Mouse (Mus musculus) left cerebral cortex, postnatal 14 days (tissue): ENCODE data around the gene Ccdc28b. TPM values are rescaled to one million over a fixed set of nuclear protein-coding genes. Genes with fewer than 3 reads are reported as not detected.

Experiments used
- DNase-seq, 2 experiments: peaks; one replicate each; pipeline ENCODE4 v3.0.0; 2021 to 2022; ENCODE audit warnings: low spot score in 2 of 2, mixed read lengths in 1 of 2
- intact Hi-C: fragments of 180-260 bp; cut with DNase I; formaldehyde crosslinking; loops from one replicate; pipeline ENCODE4 v1.15.1; 2025
- total RNA-seq, 2 experiments: library from RNA; stranded (reverse); gene quantifications; 2 replicates each; pipeline ENCODE4 v1.2.3; 2021

Ccdc28b gene
- total RNA-seq, 2 experiments from 2014 or later: 103 to 110 TPM

GRCm38 (mm10) chr4:129600233-129601158, 23.3 kb downstream of the Ccdc28b start, which contains the start of the genes Eif3i and Tmem234:
TSS of gene Eif3i (minus strand) at chr4:129600648.
TSS of gene Tmem234 (plus strand) at chr4:129600668.
- intact Hi-C loops: no loop called here
- DNase-seq: peak; percentile 85 to 86

- intact Hi-C loops: no loop called here
- no peak for DNase-seq
Measured at GRCm38 (mm10) chr4:129588865-129589264, 34.9 kb downstream of the Ccdc28b start.

GRCm38 (mm10) chr4:129586943-129587342, 36.8 kb downstream of the Ccdc28b start:
- DNase-seq: no peak
- intact Hi-C loops: no loop called here

- intact Hi-C loops: no loop called here
- DNase-seq: no peak
Measured at GRCm38 (mm10) chr4:129585773-129586172, 38.0 kb downstream of the Ccdc28b start.

- intact Hi-C loops: no loop called here
Measured at GRCm38 (mm10) chr4:129584884-129585608, 38.7 kb downstream of the Ccdc28b start.

GRCm38 (mm10) chr4:129584370-129584769, 39.4 kb downstream of the Ccdc28b start:
- intact Hi-C loops: no loop called here
- no peak for DNase-seq

More at GRCm38 (mm10) chr4:129584884-129585608, 38.7 kb downstream of the Ccdc28b start:
- DNase-seq: peak; percentile 86 to 91

GRCm38 (mm10) chr4:129582251-129582650, 41.5 kb downstream of the Ccdc28b start:
- intact Hi-C loops: no loop called here
- no peak for DNase-seq

- no peak for DNase-seq
- intact Hi-C loops: no loop called here
Measured at GRCm38 (mm10) chr4:129580347-129580746, 43.4 kb downstream of the Ccdc28b start.

GRCm38 (mm10) chr4:129578466-129578865, 45.3 kb downstream of the Ccdc28b start, which contains the start of gene Fam167b:
TSS of gene Fam167b (minus strand) at chr4:129578549.
- DNase-seq: peak in 1 of 2 experiments; percentile 21

GRCm38 (mm10) chr4:129577688-129578087, 46.1 kb downstream of the Ccdc28b start:
- intact Hi-C loops: no loop called here
- no peak for DNase-seq

More at GRCm38 (mm10) chr4:129578466-129578865, 45.3 kb downstream of the Ccdc28b start, which contains the start of gene Fam167b:
- intact Hi-C loops: no loop called here

GRCm38 (mm10) chr4:129576863-129577491, 46.8 kb downstream of the Ccdc28b start:
- intact Hi-C loops: no loop called here
- DNase-seq: peak; percentile 65 to 71

GRCm38 (mm10) chr4:129575171-129575844, 48.4 kb downstream of the Ccdc28b start:
- intact Hi-C loops: no loop called here
- no peak for DNase-seq

GRCm38 (mm10) chr4:129573430-129573829, 50.3 kb downstream of the Ccdc28b start, which contains the start of gene Lck:
TSS of gene Lck (minus strand) at chr4:129573641.
- intact Hi-C loops: no loop called here
- no peak for DNase-seq

GRCm38 (mm10) chr4:129573093-129573370, 50.7 kb downstream of the Ccdc28b start:
- intact Hi-C loops: no loop called here
- DNase-seq: no peak

GRCm38 (mm10) chr4:129572236-129573092, 51.3 kb downstream of the Ccdc28b start:
- intact Hi-C loops: no loop called here
- DNase-seq: no peak

GRCm38 (mm10) chr4:129571551-129572084, 52.1 kb downstream of the Ccdc28b start:
- intact Hi-C loops: no loop called here

GRCm38 (mm10) chr4:129570028-129570427, 53.7 kb downstream of the Ccdc28b start:
- intact Hi-C loops: no loop called here
- no peak for DNase-seq

More at GRCm38 (mm10) chr4:129571551-129572084, 52.1 kb downstream of the Ccdc28b start:
- DNase-seq: no peak
